Mouse (Mus musculus) heart, embryonic 12.5 days (tissue): Measurements from ENCODE around the gene Samsn1. TPM values are rescaled to one million over a fixed set of nuclear protein-coding genes. Genes with fewer than 3 reads are reported as not detected.

Experiments
- ATAC-seq: fragments of 200-750 bp; cut with Nextera tagmentation; 2 replicates; pipeline ENCODE4 v1.8.0; 2017; ENCODE audit warnings: moderate TSS enrichment, moderate library complexity; ENCODE audit not compliant: insufficient number of reproducible peaks, low FRiP score
- H3K27ac ChIP-seq: fragments of 300-500 bp; sonication (generic); 2 replicates; pipeline ENCODE4 v1.5.1; 2016; ENCODE audit warnings: mild to moderate bottlenecking, moderate library complexity; ENCODE audit not compliant: poor library complexity, severe bottlenecking
- H3K27me3 ChIP-seq: fragments of 300-500 bp; sonication (generic); replicated peaks from 2 replicates; pipeline ENCODE4 v1.6.1; 2016; ENCODE audit warnings: mild to moderate bottlenecking, moderate library complexity
- H3K36me3 ChIP-seq: fragments of 300-500 bp; sonication (generic); 2 replicates; pipeline ENCODE4 v1.6.1; 2016; ENCODE audit warnings: mild to moderate bottlenecking, moderate library complexity
- H3K4me1 ChIP-seq: fragments of 300-500 bp; sonication (generic); replicated peaks from 2 replicates; pipeline ENCODE4 v1.6.1; 2016; ENCODE audit warnings: mild to moderate bottlenecking
- H3K4me2 ChIP-seq: fragments of 300-500 bp; sonication (generic); 2 replicates; pipeline ENCODE4 v1.6.1; 2016; ENCODE audit warnings: mild to moderate bottlenecking, moderate library complexity
- H3K4me3 ChIP-seq: fragments of 300-500 bp; sonication (generic); 2 replicates; pipeline ENCODE4 v1.5.1; 2016; ENCODE audit warnings: mild to moderate bottlenecking
- H3K9ac ChIP-seq: fragments of 300-500 bp; sonication (generic); 2 replicates; pipeline ENCODE4 v1.6.1; 2016; ENCODE audit warnings: mild to moderate bottlenecking, moderate library complexity
- H3K9me3 ChIP-seq: fragments of 300-500 bp; sonication (generic); replicated peaks from 2 replicates; pipeline ENCODE4 v1.6.1; 2016; ENCODE audit warnings: mild to moderate bottlenecking, moderate library complexity
- WGBS: fragments of 180-500 bp; shearing (Covaris S2); methylation state at CpG from one replicate; pipeline ENCODE4 v1.1.7; 2016; 5-methylcytosine and 5-hydroxymethylcytosine counted together
- polyA plus RNA-seq: library from polyadenylated mRNA; unstranded; fragments of >200 nt; fragmentation: Nextera tagmentation; extraction: Ambion mirVana; gene quantifications from 2 replicates; pipeline ENCODE4 v1.2.1, GENCODE M21; 2016

Gene Samsn1
- polyA plus RNA-seq, 1 experiment from 2014 or later: 1.4 TPM

GRCm38 (mm10) chr16:76001788-76002187 lies 20.3 kb downstream of the Samsn1 start:
- Histone ChIP-seq H3K9ac (no peak overlapping the region), H3K4me2 (no peak overlapping the region), H3K4me3 (no peak overlapping the region), H3K27ac (no peak overlapping the region), H3K27me3 (no peaks in the 10 kb centered on the region), H3K9me3 (no peaks in the 10 kb centered on the region), H3K36me3 (no peaks in the 10 kb centered on the region), H3K4me1 (no peaks in the 10 kb centered on the region)
- WGBS: 85% methylated on average over 6 of the region's 6 CpGs
- no peak for ATAC-seq

GRCm38 (mm10) chr16:76000127-76000526 lies 22.0 kb downstream of the Samsn1 start:
- ATAC-seq: no peak
- Histone ChIP-seq H3K27ac (no peak overlapping the region), H3K4me3 (no peak overlapping the region), H3K4me2 (no peak overlapping the region), H3K9ac (no peak overlapping the region), H3K36me3 (no peaks in the 10 kb centered on the region), H3K27me3 (no peaks in the 10 kb centered on the region), H3K9me3 (no peaks in the 10 kb centered on the region), H3K4me1 (no peaks in the 10 kb centered on the region)
- WGBS: 86% methylated on average over 9 of the region's 9 CpGs

GRCm38 (mm10) chr16:75990173-75990572 lies 31.9 kb downstream of the Samsn1 start:
- Histone ChIP-seq H3K9me3 (no peaks in the 10 kb centered on the region), H3K4me2 (no peak overlapping the region), H3K4me3 (no peak overlapping the region), H3K4me1 (no peaks in the 10 kb centered on the region), H3K27ac (no peak overlapping the region), H3K9ac (no peak overlapping the region), H3K27me3 (no peaks in the 10 kb centered on the region), H3K36me3 (no peaks in the 10 kb centered on the region)
- 60% methylated on average over 1 of the region's 1 CpGs for WGBS
- no peak for ATAC-seq

- Histone ChIP-seq H3K4me3 (no peak overlapping the region), H3K27ac (no peak overlapping the region), H3K9ac (no peak overlapping the region), H3K27me3 (no peaks in the 10 kb centered on the region), H3K4me2 (no peak overlapping the region), H3K36me3 (no peaks in the 10 kb centered on the region), H3K9me3 (no peaks in the 10 kb centered on the region), H3K4me1 (no peaks in the 10 kb centered on the region)
- WGBS: 94% methylated on average over 1 of the region's 1 CpGs
- ATAC-seq: no peak
Measured at GRCm38 (mm10) chr16:75983831-75984230, 38.2 kb downstream of the Samsn1 start.

- no peak overlapping the region for H3K4me3 ChIP-seq
- ATAC-seq: no peak
- H3K36me3 ChIP-seq: no peaks in the 10 kb centered on the region
- H3K27ac ChIP-seq: no peak overlapping the region
- no peaks in the 10 kb centered on the region for H3K27me3 ChIP-seq
- H3K4me1 ChIP-seq: no peaks in the 10 kb centered on the region
- H3K4me2 ChIP-seq: no peak overlapping the region
- no peaks in the 10 kb centered on the region for H3K9me3 ChIP-seq
- H3K9ac ChIP-seq: no peak overlapping the region
Measured at GRCm38 (mm10) chr16:75979381-75979780, 42.7 kb downstream of the Samsn1 start.

GRCm38 (mm10) chr16:75977798-75978197 lies 44.3 kb downstream of the Samsn1 start:
- Histone ChIP-seq H3K9me3 (no peaks in the 10 kb centered on the region), H3K27ac (no peak overlapping the region), H3K4me1 (no peaks in the 10 kb centered on the region), H3K4me2 (no peak overlapping the region), H3K9ac (no peak overlapping the region), H3K27me3 (no peaks in the 10 kb centered on the region), H3K4me3 (no peak overlapping the region), H3K36me3 (no peaks in the 10 kb centered on the region)
- no peak for ATAC-seq
- 85% methylated on average over 5 of the region's 5 CpGs for WGBS

- ATAC-seq: no peak
- no peaks in the 10 kb centered on the region for H3K27me3 ChIP-seq
- H3K9ac ChIP-seq: no peak overlapping the region
- H3K4me3 ChIP-seq: no peak overlapping the region
- H3K9me3 ChIP-seq: no peaks in the 10 kb centered on the region
- no peaks in the 10 kb centered on the region for H3K4me1 ChIP-seq
- 84% methylated on average over 11 of the region's 11 CpGs for WGBS
- no peak overlapping the region for H3K27ac ChIP-seq
- H3K36me3 ChIP-seq: no peaks in the 10 kb centered on the region
- H3K4me2 ChIP-seq: no peak overlapping the region
Measured at GRCm38 (mm10) chr16:75975682-75976332, 46.3 kb downstream of the Samsn1 start.

- H3K36me3 ChIP-seq: no peaks in the 10 kb centered on the region
- no peak overlapping the region for H3K27ac ChIP-seq
- no peaks in the 10 kb centered on the region for H3K27me3 ChIP-seq
- no peak for ATAC-seq
- H3K9ac ChIP-seq: no peak overlapping the region
- WGBS: 78% methylated on average over 6 of the region's 6 CpGs
- H3K4me2 ChIP-seq: no peak overlapping the region
- no peak overlapping the region for H3K4me3 ChIP-seq
- no peaks in the 10 kb centered on the region for H3K9me3 ChIP-seq
- H3K4me1 ChIP-seq: no peaks in the 10 kb centered on the region
Measured at GRCm38 (mm10) chr16:75970266-75970998, 51.6 kb downstream of the Samsn1 start.

GRCm38 (mm10) chr16:75962021-75962420 lies 60.1 kb downstream of the Samsn1 start:
- Histone ChIP-seq H3K4me2 (no peak overlapping the region), H3K4me3 (no peak overlapping the region), H3K36me3 (no peaks in the 10 kb centered on the region), H3K9me3 (no peaks in the 10 kb centered on the region), H3K27me3 (no peaks in the 10 kb centered on the region), H3K27ac (no peak overlapping the region), H3K4me1 (no peaks in the 10 kb centered on the region), H3K9ac (no peak overlapping the region)
- WGBS: 73% methylated on average over 8 of the region's 8 CpGs
- ATAC-seq: no peak

GRCm38 (mm10) chr16:75961487-75961886 lies 60.6 kb downstream of the Samsn1 start:
- H3K9ac ChIP-seq: no peak overlapping the region
- WGBS: 50% methylated on average over 5 of the region's 5 CpGs
- no peaks in the 10 kb centered on the region for H3K4me1 ChIP-seq
- no peak overlapping the region for H3K4me2 ChIP-seq
- ATAC-seq: no peak
- no peak overlapping the region for H3K4me3 ChIP-seq
- H3K27ac ChIP-seq: no peak overlapping the region
- H3K9me3 ChIP-seq: no peaks in the 10 kb centered on the region
- H3K27me3 ChIP-seq: no peaks in the 10 kb centered on the region
- H3K36me3 ChIP-seq: no peaks in the 10 kb centered on the region

GRCm38 (mm10) chr16:75961036-75961435 lies 61.0 kb downstream of the Samsn1 start:
- Histone ChIP-seq H3K4me2 (no peak overlapping the region), H3K27ac (no peak overlapping the region), H3K4me1 (no peaks in the 10 kb centered on the region), H3K9me3 (no peaks in the 10 kb centered on the region), H3K9ac (no peak overlapping the region), H3K27me3 (no peaks in the 10 kb centered on the region), H3K36me3 (no peaks in the 10 kb centered on the region), H3K4me3 (no peak overlapping the region)
- no peak for ATAC-seq
- 86% methylated on average over 7 of the region's 7 CpGs for WGBS

GRCm38 (mm10) chr16:75933357-75933756 lies 88.7 kb downstream of the Samsn1 start:
- Histone ChIP-seq H3K9ac (no peak overlapping the region), H3K27me3 (no peaks in the 10 kb centered on the region), H3K4me2 (no peak overlapping the region), H3K27ac (no peak overlapping the region), H3K4me3 (no peak overlapping the region), H3K9me3 (no peaks in the 10 kb centered on the region), H3K36me3 (no peaks in the 10 kb centered on the region), H3K4me1 (no peaks in the 10 kb centered on the region)
- no peak for ATAC-seq
